In genomic region chr2:55817273-55817672, GRCm38 (mm10) we compare ENCODE assay signal across 27 mouse cellular contexts.
"Had no signal": no experiment of that assay in that cellular context is flagged by ENCODE, and none has a peak within 500 bp of the region (broad histone marks: within the 10 kb centered on the region; RNA-seq: fewer than 3 reads in every experiment).

No protein-coding gene starts in this region.

- H3K4me1 ChIP-seq: heart, embryonic 12.5 days; hindbrain, embryonic 10.5 days; intestine, embryonic 15.5 days; limb, embryonic 13.5 days; limb, embryonic 15.5 days; liver, embryonic 12.5 days had no signal

- H3K4me3 ChIP-seq: heart, embryonic 10.5 days; heart, embryonic 12.5 days; hindbrain, embryonic 10.5 days; hindbrain, embryonic 12.5 days; intestine, embryonic 15.5 days; layer of hippocampus, adult 2 months; limb, embryonic 13.5 days; limb, embryonic 15.5 days; liver, embryonic 12.5 days had no signal

- H3K9ac ChIP-seq: heart, embryonic 12.5 days; hindbrain, embryonic 12.5 days; hindbrain, embryonic 14.5 days; intestine, embryonic 15.5 days; limb, embryonic 13.5 days; limb, embryonic 15.5 days; liver, embryonic 12.5 days; liver, embryonic 14.5 days had no signal

- H3K27ac ChIP-seq: heart, embryonic 10.5 days; hindbrain, embryonic 10.5 days; intestine, embryonic 15.5 days; limb, embryonic 13.5 days; limb, embryonic 15.5 days; liver, embryonic 12.5 days; liver, embryonic 14.5 days had no signal

- ATAC-seq: inflammation-experienced regulatory T-cells, adult 6 months; intestine, embryonic 15.5 days; intestine, postnatal 0 days; liver, embryonic 12.5 days had no signal

- H3K4me2 ChIP-seq: heart, embryonic 12.5 days; intestine, embryonic 15.5 days; liver, embryonic 12.5 days had no signal

- DNase-seq: gastrocnemius, postnatal 10 days; gastrocnemius, postnatal 25 days; heart, adult 18-20 months; heart, postnatal 10 days; heart, postnatal 4 days; kidney, adult 18-20 months; kidney, adult 8-10 months; kidney, postnatal 10 days; kidney, postnatal 25 days; kidney, postnatal 4 days; layer of hippocampus, adult 9-11 months; layer of hippocampus, postnatal 36 days; left cerebral cortex, postnatal 4 days; lung, adult 18-20 months had no signal

- H3K36me3 ChIP-seq: heart, embryonic 10.5 days; heart, embryonic 12.5 days; hindbrain, embryonic 10.5 days; hindbrain, embryonic 12.5 days; intestine, embryonic 15.5 days; limb, embryonic 13.5 days; limb, embryonic 15.5 days; liver, embryonic 12.5 days had no signal

- H3K9me3 ChIP-seq: heart, embryonic 10.5 days; heart, embryonic 12.5 days; hindbrain, embryonic 10.5 days; hindbrain, embryonic 12.5 days; intestine, embryonic 15.5 days; limb, embryonic 13.5 days; limb, embryonic 15.5 days; liver, embryonic 12.5 days had no signal

- H3K27me3 ChIP-seq: heart, embryonic 12.5 days; hindbrain, embryonic 12.5 days; intestine, embryonic 15.5 days; limb, embryonic 13.5 days; limb, embryonic 15.5 days; liver, embryonic 12.5 days had no signal
